Mouse (Mus musculus): ENCODE data around the gene Gja4.
A peak's percentile ranks its signal among the peaks of the same experiment; 100 is the strongest.

Gja4 gene

DNA sequence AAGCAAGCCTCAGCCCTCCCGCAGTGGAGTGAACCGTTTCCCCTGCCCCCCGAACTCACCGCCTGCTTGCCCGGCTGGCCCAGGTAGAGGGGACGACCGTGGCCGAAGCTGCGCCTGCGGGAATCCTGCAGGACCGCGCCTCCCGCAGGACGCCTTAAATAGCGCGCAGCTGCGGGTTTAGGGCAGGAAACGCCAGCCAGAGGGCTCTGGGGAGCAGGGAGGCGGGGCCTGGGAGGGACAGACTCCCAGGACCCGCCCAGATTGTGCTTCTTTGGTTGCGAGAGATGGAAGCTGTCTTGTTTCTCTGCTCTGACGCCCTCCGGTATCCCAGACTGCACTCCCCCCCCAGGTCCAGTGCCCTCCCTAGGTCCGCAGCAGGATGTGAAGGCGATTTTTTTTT is at the start of gene Gja4:
TSS of gene Gja4 (minus strand) at position 179 of the 400 bp plus-strand sequence.
- peak; percentile 75 for DNase-seq (ENCODE audit: low read depth, low spot score)

DNA sequence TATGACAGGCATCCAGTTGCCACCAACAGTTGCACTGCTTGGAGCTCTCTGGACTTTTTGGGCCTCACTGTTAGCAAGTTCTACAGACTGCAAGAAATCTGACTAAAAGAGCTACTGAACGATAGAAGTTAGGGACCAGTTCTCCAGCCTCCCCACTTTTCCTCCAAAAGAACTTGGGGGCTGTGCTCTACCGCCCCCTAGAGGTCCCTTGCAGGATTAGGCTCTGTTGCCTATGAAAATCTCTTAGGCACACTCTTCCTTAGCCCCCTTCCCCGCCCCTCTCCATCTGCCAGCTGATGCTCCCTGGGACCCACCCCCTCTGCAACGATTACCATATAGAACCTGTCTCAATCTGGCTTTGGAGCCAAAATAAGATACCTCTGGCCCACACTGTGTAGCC is 49.5 kb upstream of the Gja4 start:
- DNase-seq (ENCODE audit: low read depth, low spot score): peak; percentile 43

DNA sequence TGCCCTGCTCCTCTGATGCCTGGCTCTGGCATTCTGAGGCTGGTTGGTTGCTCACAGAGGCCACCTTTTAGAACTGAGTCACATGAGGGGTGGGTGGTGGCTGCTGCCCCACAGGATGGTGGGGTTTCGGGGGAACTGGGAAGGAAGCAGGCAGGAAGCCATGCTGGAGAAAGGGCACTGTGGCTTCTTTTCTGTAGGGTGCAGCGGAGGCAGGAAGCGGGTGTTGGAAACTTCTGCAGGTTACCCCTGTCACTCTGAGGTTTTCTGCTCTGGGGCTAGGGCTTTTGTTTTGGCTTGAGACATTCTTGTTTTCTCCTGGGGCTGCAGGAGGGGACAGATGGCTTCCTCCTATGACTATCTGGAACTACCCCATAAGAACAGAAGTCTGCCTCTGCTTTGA is 48.7 kb upstream of the Gja4 start:
- no peak for DNase-seq (ENCODE audit: low read depth, low spot score)

DNA sequence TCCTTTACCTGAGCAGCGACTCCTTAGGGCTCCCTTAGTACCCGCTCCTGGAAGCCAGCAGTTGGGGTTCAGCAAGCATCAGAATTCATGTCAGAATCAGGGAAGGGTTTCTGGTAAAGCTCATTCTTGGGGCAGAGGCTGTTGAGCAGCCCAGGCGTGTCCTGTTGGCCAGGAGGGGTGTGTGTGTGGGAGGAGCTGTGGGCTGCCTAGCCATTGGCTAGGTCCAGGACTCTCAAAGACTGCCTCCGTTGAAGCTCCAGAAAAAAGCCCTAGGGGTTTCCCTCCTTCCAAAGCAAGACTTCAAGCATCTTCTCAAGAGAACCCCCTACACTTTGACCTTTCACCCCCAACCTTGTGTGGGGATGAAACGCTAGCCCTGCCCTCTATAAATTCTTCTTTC is 44.2 kb upstream of the Gja4 start, which contains the start of gene Gjb5:
TSS of gene Gjb5 (minus strand) at position 164 of the 400 bp plus-strand sequence.
- no peak for DNase-seq (ENCODE audit: low read depth, low spot score)

DNA sequence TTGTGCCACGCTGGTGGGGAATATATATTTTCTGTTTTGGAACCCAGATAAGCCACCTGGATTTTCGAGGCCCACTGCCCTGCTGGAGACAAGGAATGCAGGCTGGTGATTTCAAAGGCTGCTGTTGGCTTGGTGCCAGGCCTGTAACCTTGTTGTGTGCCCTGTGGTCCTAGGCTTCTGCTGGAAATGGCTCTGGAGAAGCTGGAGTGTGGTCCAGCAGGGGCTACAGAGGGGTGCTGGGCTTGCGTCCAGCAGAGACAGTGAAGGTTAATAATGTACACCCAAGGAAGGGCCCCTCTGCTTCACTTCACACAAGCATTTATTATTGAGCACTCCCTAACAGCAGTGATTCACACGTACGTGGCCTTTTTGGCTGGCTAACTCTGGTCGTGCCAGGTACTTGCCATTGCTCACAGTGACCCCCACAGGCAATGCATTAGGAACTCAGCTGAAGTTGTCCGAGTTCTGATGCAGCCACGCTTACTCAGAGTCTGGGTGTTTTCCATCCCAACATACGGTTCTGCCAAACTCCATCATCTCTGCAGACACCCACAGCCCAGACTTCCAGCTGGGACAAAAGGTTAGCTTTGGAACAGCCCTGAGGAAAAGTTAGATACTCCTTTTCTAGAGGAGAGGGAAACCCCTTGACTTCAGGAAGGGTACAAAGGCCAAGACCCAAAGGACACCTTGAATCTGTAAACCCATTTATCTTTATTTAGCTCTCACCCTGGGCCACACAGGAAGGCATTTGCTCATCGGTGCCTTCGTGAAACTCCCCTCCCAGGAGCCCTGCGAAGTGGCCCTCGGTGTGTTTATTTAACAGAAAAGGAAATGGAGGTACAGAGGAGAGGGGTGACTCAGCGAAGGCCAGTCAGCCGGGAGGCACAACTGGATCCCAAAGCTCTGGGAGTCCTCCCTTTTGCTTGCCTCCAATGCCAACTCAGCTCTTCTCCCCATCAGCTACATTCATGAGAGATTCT is 41.0 kb upstream of the Gja4 start:
- DNase-seq (ENCODE audit: low read depth, low spot score): peak; percentile 96

DNA sequence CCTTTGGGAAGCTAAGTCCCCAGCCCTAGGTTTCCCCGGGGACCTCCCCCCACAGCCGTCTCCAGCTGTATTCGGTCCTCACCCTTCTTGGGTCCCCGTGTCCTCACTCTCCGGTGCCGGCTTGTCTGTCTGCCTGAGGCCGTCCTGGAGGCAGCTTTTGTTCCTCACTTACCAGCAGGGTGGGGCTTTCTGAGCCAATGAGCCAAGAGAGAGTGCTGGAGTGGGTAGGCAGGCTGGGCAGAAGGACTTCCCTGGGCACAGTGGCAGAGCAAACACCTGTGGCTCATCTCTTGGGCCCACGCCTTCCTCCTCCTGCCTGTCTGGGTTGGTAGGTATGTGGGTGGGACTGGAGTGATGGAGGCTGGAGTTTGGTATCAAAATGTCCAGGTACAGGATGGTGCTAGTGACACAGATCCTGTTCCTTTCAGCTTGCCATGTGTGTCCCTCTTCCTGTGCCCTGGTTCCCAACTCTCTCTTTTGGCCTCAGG is 40.2 kb upstream of the Gja4 start, which contains the start of gene Gjb4:
TSS of gene Gjb4 (minus strand) at position 131 of the 488 bp plus-strand sequence.
- peak; percentile 52 for DNase-seq (ENCODE audit: low read depth, low spot score)

DNA sequence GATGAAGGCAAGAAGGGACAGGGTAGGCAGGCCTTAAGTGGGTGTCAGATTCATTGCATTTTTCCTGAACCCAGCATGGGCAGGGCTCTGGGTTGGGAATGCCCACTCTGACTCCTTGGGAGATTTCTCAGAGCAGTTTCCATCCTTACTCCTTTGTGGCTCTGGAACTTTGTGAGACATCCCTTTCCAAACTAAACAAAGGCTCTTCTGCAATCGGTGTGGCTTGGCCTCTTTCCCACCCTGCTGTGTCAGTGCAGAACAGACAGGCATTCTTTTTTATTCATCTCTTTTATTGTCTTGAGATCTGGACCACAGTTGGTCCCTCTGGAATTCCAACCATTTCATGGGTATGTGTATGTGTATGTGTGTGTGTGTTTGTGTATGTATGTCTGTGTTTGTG is 38.8 kb upstream of the Gja4 start:
- DNase-seq (ENCODE audit: low read depth, low spot score): peak; percentile 96

DNA sequence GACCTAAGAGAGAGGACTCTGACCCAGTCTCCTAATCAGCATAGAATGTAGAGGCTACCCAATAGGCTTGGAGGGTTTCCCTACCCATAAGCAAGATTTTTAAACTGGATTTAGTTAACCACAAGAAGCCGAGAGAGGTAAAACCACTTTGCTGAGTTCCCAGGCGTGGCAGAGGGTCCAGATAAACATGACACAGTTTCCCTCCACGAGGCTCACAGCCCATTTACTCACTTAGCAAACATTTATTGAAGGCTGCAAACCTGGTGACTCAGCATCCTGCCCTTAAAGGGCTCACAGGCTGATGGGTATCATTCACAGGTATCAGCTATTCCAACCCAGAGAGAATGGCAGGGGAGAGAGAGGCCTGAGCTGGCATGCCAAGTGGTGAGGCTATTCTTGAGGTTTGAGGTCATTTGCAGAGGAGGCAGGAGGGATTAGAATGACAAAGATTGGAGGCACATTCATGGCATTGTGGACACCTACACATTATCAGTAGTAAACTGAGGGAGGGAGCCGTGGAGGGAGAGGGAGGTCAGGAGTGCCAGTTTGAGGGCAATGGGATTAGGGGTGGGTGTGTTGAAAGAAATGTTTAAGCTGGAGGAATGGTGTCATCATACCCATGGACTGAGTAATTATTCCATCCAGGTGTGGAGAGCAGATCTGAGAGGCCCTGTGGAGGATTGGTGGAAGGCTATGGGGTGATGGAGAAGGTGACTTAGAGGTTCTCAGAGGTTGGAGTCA is 35.9 kb upstream of the Gja4 start:
- DNase-seq (ENCODE audit: low read depth, low spot score): peak; percentile 74

DNA sequence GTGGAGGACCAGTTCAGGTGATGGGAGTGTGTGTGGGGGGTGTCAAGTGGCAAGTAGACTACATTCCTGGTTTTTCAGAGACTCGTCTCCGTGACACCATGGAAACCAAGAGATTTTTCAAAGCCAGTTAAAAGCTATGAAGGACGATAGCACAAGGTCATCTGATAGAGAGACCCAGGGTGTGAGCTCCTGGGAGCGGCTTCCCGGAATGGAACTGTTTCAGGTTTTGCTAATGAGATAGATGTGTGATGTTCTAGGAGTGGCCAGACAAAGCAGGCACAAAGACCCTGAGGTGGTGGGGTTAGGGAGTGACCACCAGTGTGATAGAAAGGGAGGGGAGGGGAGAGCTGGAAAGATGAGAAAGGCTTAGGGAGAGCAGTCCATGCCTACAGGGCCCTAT is 31.2 kb upstream of the Gja4 start:
- no peak for DNase-seq (ENCODE audit: low read depth, low spot score)

DNA sequence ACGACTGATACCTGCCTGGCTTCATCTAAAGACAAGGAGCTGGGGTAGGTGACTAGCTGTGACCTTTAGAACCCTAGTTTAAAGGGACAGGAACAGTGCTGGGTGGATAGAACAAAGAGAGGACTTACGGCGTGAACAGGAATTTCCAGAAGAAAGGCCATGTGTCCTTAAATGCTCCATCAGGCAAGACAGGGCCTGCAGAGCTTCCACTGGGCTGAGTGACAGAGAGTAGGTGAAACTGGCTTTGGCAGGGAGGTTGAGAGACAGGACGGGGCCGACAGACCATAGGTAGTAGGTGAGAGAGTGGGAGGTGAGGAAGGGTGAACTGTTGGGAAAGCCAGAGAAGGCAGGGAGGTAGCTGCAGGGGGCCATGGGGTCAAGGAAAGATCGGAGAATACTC is 27.5 kb upstream of the Gja4 start:
- no peak for DNase-seq (ENCODE audit: low read depth, low spot score)

DNA sequence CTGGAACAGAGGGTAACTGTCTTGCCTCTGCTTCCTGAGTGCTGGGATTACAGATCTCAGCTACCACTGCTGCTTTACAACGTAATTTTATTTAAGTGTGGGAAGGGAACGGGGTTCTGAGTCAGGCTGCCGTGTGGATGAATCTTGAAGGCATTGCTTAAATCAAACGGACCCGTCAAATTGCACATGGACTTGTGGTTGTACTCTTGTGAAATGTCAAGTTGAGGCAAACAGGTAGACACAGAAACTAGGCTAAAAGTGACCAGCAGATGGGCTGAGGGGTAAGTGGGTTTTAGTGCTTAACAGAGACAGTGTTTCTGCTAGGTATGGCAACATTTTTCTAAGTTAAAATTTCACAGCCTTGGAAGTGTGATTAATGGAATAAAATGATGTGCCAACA is 23.8 kb upstream of the Gja4 start:
- DNase-seq (ENCODE audit: low read depth, low spot score): no peak

DNA sequence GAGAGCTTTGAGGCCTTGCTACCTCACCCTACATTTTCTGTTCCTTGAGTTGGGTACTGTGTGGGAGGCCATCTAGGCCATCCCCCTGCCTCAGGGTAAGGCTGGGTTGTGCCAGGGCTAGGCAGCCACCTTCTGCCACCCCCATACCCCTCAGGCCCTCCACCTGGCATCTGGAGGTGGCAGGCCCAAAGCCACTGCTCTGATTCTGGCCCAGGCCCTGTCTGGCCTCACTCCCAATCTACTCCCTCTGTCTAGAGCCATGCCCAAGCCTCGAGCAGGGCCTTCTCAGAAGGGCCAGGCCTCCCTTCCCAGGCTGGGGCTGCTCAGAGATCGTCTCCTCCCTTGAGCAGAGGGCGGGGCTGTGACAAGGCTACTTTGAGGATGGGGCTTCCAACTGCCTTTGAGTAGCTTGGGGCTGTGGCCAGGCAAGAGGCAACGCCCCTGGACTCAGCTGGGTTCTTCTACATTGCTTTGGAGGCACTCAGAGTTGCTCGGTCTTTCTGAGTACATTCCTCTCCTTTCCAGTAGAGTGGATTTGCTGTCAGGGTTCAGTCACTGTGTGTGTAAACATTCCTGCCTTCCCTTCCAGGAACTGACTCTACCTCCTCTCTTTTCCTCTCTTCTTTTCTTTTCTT is 21.1 kb upstream of the Gja4 start:
- DNase-seq (ENCODE audit: low read depth, low spot score): no peak

DNA sequence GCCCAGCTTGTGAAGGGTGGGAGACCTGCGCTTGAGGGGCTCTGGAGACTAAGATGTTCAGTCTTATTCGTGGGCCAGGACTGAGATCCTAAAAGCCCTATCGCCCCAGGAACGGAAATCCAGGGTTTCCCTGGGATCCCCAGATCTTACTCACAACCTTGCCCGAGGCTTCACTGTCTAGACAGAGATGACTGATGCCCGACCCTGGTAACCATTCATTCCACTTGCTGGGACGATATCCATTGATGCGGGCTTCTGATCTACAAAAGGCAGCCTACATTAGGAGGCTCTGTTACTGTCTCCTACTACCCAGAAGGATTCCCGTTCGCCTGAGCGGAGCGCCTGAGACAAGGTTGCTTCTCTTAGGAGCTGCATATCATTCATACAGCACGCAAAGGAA is 17.3 kb upstream of the Gja4 start:
- DNase-seq (ENCODE audit: low read depth, low spot score): no peak

DNA sequence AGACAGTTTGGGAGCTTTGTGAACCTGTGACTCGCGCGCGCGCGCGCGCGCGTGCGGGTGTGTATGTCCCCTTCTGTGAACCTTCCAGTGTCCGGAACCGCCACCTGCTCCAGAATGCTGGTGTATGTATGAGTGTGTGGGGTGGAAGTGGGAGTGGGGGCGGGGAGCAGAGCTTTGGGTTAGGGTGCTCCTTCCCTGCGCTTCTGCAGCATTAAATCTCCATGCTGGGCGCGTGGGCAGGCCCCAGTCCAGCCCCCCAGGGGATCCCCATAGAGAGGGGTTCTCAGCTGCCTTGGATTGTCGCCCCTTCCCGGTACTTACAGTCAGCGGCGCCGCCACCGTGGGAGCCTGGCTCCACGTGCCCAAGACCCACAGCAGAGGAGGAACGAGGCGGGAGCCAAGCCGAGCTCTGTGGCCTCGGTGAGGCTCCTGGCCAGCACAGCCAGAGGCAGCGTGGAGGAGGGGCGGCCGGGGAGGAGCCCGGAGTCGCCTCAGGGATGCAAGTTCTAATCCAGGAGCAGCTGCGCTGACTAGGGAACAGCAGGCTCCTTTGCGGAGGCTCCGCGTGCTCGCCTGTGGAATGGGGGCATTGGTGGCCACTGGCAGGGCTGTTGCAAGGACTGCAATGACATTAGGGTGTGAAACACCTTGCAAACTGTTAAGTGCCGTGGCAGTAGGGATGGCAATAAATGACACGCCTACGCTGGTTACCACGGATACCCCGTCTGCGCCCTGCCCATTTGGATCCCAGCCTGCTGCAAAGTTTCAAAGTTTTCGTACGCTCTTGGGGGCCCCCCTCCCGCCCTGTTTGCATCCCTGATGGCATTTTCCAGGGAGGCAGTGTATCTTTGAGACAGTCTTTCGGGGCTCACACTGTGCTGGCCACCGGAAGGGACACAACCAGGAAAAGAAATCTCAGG is 16.6 kb upstream of the Gja4 start, which contains the start of gene Gjb3:
TSS of gene Gjb3 (minus strand) at position 664 of the 920 bp plus-strand sequence.
- no peak for DNase-seq (ENCODE audit: low read depth, low spot score)

DNA sequence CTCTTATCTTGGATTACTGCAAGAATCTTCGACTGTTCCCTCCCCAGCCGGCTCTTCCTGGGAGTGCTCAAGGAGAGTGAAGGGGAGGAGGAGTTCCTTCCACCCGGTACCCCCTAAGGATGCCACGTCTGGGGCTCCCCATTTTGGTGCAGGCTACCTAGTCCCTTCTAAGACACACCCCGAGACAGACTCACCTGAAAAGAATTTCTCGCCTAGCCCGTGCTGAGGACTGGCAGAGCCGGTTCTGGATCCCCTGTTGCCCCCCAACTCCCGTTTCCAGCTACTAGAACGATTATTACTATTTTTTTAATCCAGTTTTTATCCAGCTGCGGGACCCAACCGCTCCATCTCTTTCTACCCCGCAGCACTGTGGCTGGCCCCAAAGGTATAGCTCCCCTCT is 15.9 kb upstream of the Gja4 start:
- DNase-seq (ENCODE audit: low read depth, low spot score): no peak

DNA sequence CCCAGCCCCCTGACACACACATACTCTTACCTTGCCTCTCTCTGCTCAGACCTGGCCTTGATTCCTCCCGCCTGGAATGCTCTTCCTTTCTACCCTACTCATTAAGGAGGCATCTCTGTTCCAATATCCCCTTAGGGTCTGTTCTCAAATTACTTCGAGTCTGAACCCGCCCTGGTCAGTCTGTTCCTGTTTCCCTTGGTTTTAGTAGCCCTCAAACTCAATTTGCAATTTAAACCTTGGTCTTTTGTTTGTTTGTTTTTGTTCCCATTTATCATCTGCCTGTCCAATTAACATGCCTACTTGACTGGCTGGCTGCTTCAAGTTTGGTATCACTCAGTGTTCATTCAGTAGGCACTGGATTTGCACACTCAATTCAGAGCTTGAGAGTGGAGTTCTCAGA is 15.2 kb upstream of the Gja4 start:
- DNase-seq (ENCODE audit: low read depth, low spot score): no peak

DNA sequence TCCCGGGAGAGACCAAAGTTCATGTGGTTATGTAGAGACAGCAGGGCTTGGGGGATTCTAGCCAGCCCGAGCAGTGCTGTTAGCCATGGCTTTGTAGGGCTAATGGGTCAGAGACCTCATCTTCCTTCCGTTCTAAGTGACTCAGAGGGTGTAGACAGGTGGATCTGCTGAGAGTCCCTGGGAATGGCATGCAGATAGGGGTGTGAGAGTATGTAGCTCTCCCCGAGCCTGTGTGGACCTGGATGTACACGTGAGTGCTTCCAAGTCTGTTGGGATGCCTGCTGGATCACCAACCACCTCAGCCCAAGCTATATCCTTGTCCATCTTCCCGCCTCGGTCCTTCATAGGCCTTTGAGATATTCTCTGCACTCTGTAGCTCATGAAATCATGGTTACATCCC is 14.5 kb upstream of the Gja4 start:
- no peak for DNase-seq (ENCODE audit: low read depth, low spot score)

DNA sequence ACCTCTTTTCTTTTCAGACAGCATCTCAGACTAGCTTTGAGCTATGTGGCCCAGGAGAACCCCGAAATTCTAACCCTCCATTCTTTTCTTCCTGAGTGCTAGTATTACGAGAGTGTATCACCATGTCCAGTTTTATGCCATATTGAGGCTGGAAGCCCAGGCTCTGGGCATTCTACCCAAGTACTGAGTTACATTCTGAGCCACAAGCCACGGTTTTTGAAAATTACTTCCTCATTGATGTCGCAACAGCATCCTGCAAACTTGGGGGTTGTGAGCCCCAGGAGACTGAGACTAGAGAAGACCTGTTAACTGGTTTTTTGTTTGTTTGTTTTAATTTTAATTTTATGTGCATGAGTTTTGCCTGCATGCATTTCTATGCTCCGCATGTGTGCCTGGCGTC is 13.9 kb upstream of the Gja4 start:
- DNase-seq (ENCODE audit: low read depth, low spot score): peak; percentile 23

DNA sequence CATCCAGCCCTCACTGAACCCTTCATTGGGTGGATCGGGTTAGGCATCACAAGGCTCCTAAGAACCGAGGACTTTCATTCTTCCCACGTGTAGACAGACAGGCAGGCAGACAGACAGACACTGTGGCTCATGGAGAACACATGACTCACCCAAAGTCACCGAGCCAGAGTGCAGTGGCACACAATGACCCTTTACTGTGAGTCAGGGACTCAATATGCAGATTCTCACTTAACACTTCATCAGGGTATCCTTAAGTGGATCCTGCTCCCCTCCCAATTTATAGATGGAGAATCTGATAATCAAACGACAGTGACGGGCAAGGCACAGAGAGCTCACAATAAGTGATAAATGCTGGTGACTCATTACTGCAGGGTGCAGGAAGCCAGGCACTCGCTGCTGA is 13.4 kb upstream of the Gja4 start:
- DNase-seq (ENCODE audit: low read depth, low spot score): peak; percentile 61

DNA sequence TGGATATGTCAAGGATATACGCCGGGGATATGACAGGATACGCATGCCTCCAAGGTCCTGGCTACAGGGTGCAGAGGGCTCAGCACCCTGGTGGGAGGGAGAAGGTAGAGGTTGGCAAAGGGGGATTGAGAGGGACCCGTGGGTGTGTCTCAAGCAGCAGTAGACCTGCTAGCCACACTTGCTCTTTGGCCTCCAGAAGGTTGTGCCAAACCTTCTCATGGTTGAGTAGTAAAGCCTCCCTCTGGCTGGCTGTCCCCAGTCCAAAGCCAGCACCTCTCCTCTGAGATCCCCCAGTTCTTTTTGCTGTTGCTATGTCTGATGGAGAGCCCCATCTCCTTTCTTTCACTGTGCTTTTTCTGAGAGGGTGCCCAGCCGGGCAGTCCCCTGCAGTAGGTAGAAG is 11.4 kb upstream of the Gja4 start:
- no peak for DNase-seq (ENCODE audit: low read depth, low spot score)

DNA sequence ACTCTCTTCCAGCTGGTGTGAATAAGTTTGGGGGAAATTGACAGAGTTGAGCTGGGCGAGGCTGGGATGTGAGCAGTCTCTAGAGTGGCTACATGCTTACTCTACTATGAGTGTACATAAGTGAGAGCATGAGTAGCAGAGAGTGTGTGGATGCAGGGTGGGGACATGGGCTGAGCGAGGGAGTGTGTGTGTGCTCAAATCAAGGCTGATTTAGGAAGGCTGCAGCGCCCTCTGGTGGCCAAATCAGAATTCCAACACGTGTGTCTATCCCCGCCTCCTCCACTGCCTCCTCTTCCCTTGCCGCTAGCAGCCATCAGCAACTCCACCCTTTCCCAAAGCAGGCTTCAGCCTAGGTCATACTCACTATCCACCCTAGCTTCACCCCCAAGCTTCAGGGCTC is 10.9 kb upstream of the Gja4 start:
- peak; percentile 72 for DNase-seq (ENCODE audit: low read depth, low spot score)
